Comparison of ENCODE assay signal across 12 mouse cellular contexts in the genomic region with DNA sequence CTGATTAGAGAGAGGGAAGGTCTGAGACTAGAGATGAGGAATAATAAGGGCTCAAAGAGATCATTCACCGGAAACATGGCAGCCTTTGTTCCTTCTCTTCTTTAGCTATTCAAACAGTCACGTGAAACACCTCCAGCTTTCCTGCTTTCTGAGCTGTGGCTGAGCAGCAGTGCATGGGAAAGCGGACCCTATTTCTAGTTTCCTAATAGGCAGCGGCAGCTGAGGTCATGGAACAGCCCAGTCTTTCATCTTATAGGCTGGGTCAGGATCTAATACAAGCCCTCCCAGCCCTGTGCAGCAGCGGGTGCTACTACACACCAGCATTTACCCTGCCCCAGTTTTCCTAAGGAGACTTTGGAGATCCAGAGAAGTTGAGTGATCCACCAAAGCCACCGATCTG.
DNase-seq lines count a peak whose midpoint lies in the region; ATAC-seq lines count a peak whose summit lies in the region.
"Had no signal": no experiment of that assay in that cellular context is flagged by ENCODE, and none has a peak within 500 bp of the region (broad histone marks: within the 10 kb centered on the region; RNA-seq: fewer than 3 reads in every experiment).

No protein-coding gene starts in this region.

- H3K27ac ChIP-seq in embryonic facial prominence, embryonic 14.5 days (replicated peaks; ENCODE audit: low read depth, low read length): no peak overlapping the region
- peak overlapping the region; percentile 51; the same call in 1 of the 2 replicates for H3K27ac ChIP-seq in hindbrain, embryonic 14.5 days
- no peak overlapping the region for H3K27ac ChIP-seq in neural tube, embryonic 12.5 days
- H3K27ac ChIP-seq in liver, embryonic 12.5 days: no peak overlapping the region

- H3K9me3 ChIP-seq in embryonic facial prominence, embryonic 14.5 days (ENCODE audit: control insufficient read depth, low read length): no peaks in the 10 kb centered on the region
- no peaks in the 10 kb centered on the region for H3K9me3 ChIP-seq in hindbrain, embryonic 14.5 days (ENCODE audit: control insufficient read depth, low read length)
- no peaks in the 10 kb centered on the region for H3K9me3 ChIP-seq in neural tube, embryonic 12.5 days
- H3K9me3 ChIP-seq in liver, embryonic 12.5 days (replicated peaks): no peaks in the 10 kb centered on the region

- 46% methylated on average over 6 of the region's 6 CpGs for WGBS in embryonic facial prominence, embryonic 14.5 days
- WGBS in hindbrain, embryonic 14.5 days: 27% methylated on average over 6 of the region's 6 CpGs
- WGBS in neural tube, embryonic 12.5 days: 39% methylated on average over 6 of the region's 6 CpGs
- 60% methylated on average over 6 of the region's 6 CpGs for WGBS in liver, embryonic 12.5 days (ENCODE audit: insufficient replicate concordance)

- no peak overlapping the region for H3K4me3 ChIP-seq in embryonic facial prominence, embryonic 14.5 days (ENCODE audit: low read depth, low read length)
- no peak overlapping the region for H3K4me3 ChIP-seq in hindbrain, embryonic 14.5 days (replicated peaks; ENCODE audit: low read length)
- no peak overlapping the region for H3K4me3 ChIP-seq in neural tube, embryonic 12.5 days
- H3K4me3 ChIP-seq in liver, embryonic 12.5 days: no peak overlapping the region

- no peak overlapping the region for H3K9ac ChIP-seq in embryonic facial prominence, embryonic 14.5 days (ENCODE audit: low read depth, low read length)
- no peak overlapping the region for H3K9ac ChIP-seq in hindbrain, embryonic 14.5 days
- no peak overlapping the region for H3K9ac ChIP-seq in neural tube, embryonic 12.5 days
- no peak overlapping the region for H3K9ac ChIP-seq in liver, embryonic 12.5 days

- peak; percentile 59 for DNase-seq in embryo, embryonic 10 days (ENCODE audit: low spot score)
- DNase-seq in embryonic facial prominence, embryonic 14.5 days (ENCODE audit: low spot score): peak; percentile 28
- no peak for DNase-seq in hindbrain, embryonic 14.5 days (ENCODE audit: low spot score)
- no peak for DNase-seq in kidney, adult 8-10 months
- DNase-seq in left cerebral cortex, postnatal 25 days (ENCODE audit: low spot score in 2 of 2): no peak
- DNase-seq: cerebellum, postnatal 36 days; heart, adult 11 months; kidney, adult 11 months; left cerebral cortex, postnatal 4 days; lung, adult 18-20 months had no signal

- intact Hi-C loops in left cerebral cortex, postnatal 25 days (cut with DNase I): no loop called here

- no peaks in the 10 kb centered on the region for H3K27me3 ChIP-seq in embryonic facial prominence, embryonic 14.5 days (replicated peaks; ENCODE audit: control insufficient read depth, insufficient read depth, low read length)
- no peaks in the 10 kb centered on the region for H3K27me3 ChIP-seq in hindbrain, embryonic 14.5 days (ENCODE audit: control insufficient read depth, insufficient read depth, low read length)
- H3K27me3 ChIP-seq in neural tube, embryonic 12.5 days (replicated peaks): no peaks in the 10 kb centered on the region
- H3K27me3 ChIP-seq in liver, embryonic 12.5 days (replicated peaks): no peaks in the 10 kb centered on the region

- no peak for ATAC-seq in embryonic facial prominence, embryonic 14.5 days (ENCODE audit: low read depth)
- peak; percentile 24; the same call in 1 of the 2 replicates for ATAC-seq in hindbrain, embryonic 14.5 days (ENCODE audit: low FRiP score)
- peak; percentile 85 for ATAC-seq in neural tube, embryonic 12.5 days (ENCODE audit: low FRiP score, low read depth)
- no peak for ATAC-seq in liver, embryonic 12.5 days

- H3K36me3 ChIP-seq in embryonic facial prominence, embryonic 14.5 days (ENCODE audit: control insufficient read depth, insufficient read depth, low read length): no peaks in the 10 kb centered on the region
- no peaks in the 10 kb centered on the region for H3K36me3 ChIP-seq in hindbrain, embryonic 14.5 days (replicated peaks; ENCODE audit: control insufficient read depth, insufficient read depth)
- H3K36me3 ChIP-seq in neural tube, embryonic 12.5 days: no peaks in the 10 kb centered on the region
- no peaks in the 10 kb centered on the region for H3K36me3 ChIP-seq in liver, embryonic 12.5 days

- no peak overlapping the region for H3K4me2 ChIP-seq in embryonic facial prominence, embryonic 14.5 days (ENCODE audit: low read depth, low read length)
- no peak overlapping the region for H3K4me2 ChIP-seq in hindbrain, embryonic 14.5 days (replicated peaks)
- no peak overlapping the region; the same call in 1 of the 2 replicates for H3K4me2 ChIP-seq in neural tube, embryonic 12.5 days (replicated peaks)
- no peak overlapping the region for H3K4me2 ChIP-seq in liver, embryonic 12.5 days

- H3K4me1 ChIP-seq in embryonic facial prominence, embryonic 14.5 days (ENCODE audit: control insufficient read depth, insufficient read depth, low read length): no peaks in the 10 kb centered on the region
- no peaks in the 10 kb centered on the region for H3K4me1 ChIP-seq in hindbrain, embryonic 14.5 days (replicated peaks; ENCODE audit: control insufficient read depth, insufficient read depth, low read length)
- no peaks in the 10 kb centered on the region for H3K4me1 ChIP-seq in neural tube, embryonic 12.5 days
- H3K4me1 ChIP-seq in liver, embryonic 12.5 days: no peaks in the 10 kb centered on the region

Comparison
In these comparisons a context has a peak if more than half of its experiments do, and no peak if none do; other contexts are left out.
1. DNase-seq: peak in embryo, embryonic 10 days (single experiment) and embryonic facial prominence, embryonic 14.5 days (single experiment); none in hindbrain, embryonic 14.5 days (single experiment), kidney, adult 8-10 months (0 of 2) and left cerebral cortex, postnatal 25 days (0 of 2).
2. ATAC-seq: peak in hindbrain, embryonic 14.5 days (single experiment) and neural tube, embryonic 12.5 days (single experiment); none in embryonic facial prominence, embryonic 14.5 days (single experiment) and liver, embryonic 12.5 days (single experiment).